Mouse (Mus musculus) liver, embryonic 15.5 days (tissue): ENCODE data around the gene Snrnp25. TPM values are rescaled to one million over a fixed set of nuclear protein-coding genes. Genes with fewer than 3 reads are reported as not detected.
"Not testable (repeated sequence)": the region's sequence is repeated elsewhere in the genome, so short reads cannot be mapped to it uniquely, and the experiment has no call there.

ENCODE experiments used
- ATAC-seq: fragments of 200-750 bp; cut with Nextera tagmentation; 2 replicates; pipeline ENCODE4 v1.8.0; 2017; ENCODE audit warnings: moderate number of reproducible peaks, mild to moderate bottlenecking, moderate library complexity; ENCODE audit not compliant: insufficient read depth
- H3K27ac ChIP-seq: fragments of 300-500 bp; sonication (generic); replicated peaks from 2 replicates; pipeline ENCODE4 v1.5.1; 2015; ENCODE audit warnings: mild to moderate bottlenecking, inconsistent platforms
- H3K27me3 ChIP-seq: fragments of 300-500 bp; sonication (generic); 2 replicates; pipeline ENCODE4 v1.6.1; 2015; ENCODE audit warnings: mild to moderate bottlenecking, inconsistent platforms
- H3K36me3 ChIP-seq: fragments of 300-500 bp; sonication (generic); replicated peaks from 2 replicates; pipeline ENCODE4 v1.6.1; 2015; ENCODE audit warnings: moderate library complexity, mild to moderate bottlenecking, inconsistent platforms
- H3K4me1 ChIP-seq: fragments of 300-500 bp; sonication (generic); replicated peaks from 2 replicates; pipeline ENCODE4 v1.6.1; 2015; ENCODE audit warnings: inconsistent platforms
- H3K4me2 ChIP-seq: fragments of 300-500 bp; sonication (generic); 2 replicates; pipeline ENCODE4 v1.6.1; 2015; ENCODE audit warnings: moderate library complexity, mild to moderate bottlenecking, inconsistent platforms
- H3K4me3 ChIP-seq: fragments of 300-500 bp; sonication (generic); replicated peaks from 2 replicates; pipeline ENCODE4 v1.5.1; 2015; ENCODE audit warnings: mild to moderate bottlenecking, inconsistent platforms
- H3K9ac ChIP-seq: fragments of 300-500 bp; sonication (generic); 2 replicates; pipeline ENCODE4 v1.6.1; 2015; ENCODE audit warnings: moderate library complexity, mild to moderate bottlenecking, inconsistent platforms
- H3K9me3 ChIP-seq: fragments of 300-500 bp; sonication (generic); replicated peaks from 2 replicates; pipeline ENCODE4 v1.6.1; 2016; ENCODE audit warnings: inconsistent platforms
- WGBS: fragments of 180-500 bp; shearing (Covaris S2); methylation state at CpG from one replicate; pipeline ENCODE4 v1.1.7; 2015; ENCODE audit warnings: mixed read lengths; ENCODE audit not compliant: insufficient replicate concordance; 5-methylcytosine and 5-hydroxymethylcytosine counted together
- polyA plus RNA-seq: library from polyadenylated mRNA; unstranded; fragments of >200 nt; fragmentation: Nextera tagmentation; extraction: Ambion mirVana; gene quantifications from 2 replicates; pipeline ENCODE4 v1.2.1, GENCODE M21; 2015

Gene Snrnp25
- polyA plus RNA-seq, 1 experiment from 2014 or later = 70.1 TPM

DNA sequence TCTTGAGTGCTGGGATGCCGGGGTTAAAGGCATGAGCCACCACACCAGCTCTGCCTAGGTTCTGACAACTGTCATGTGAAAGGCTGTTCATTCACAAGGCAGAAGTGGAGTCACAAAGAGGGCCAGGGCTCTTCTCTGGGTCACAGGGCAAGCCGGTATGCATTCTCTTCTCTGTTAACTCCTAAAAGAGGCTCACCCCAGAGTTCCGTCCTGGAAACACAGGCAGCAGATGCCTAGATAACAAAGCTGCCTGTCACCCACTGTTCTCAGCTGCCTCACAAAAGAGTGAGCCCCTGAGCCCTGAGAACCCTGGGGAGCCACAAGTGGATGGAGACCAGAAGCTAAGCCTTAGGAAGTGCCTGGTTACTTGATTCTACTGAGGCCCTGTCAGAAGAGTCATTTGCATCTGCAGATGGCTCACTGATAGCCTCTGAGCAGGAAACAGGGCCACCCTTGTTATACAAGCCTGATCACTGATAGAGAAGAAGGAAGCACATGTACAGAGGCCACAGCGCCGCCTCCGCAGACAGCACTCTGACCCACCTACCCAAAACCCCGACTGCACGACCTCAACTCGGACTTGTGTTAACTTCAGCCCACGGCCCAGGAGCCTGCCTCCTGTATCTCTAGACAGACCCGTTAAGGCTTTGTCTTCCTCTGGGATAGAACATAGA lies 9.2 kb upstream of the Snrnp25 start:
- Histone ChIP-seq H3K4me2 (no peak overlapping the region), H3K9ac (no peak overlapping the region), H3K4me1 (peaks cover 30% of the 10 kb centered on the region), H3K9me3 (no peaks in the 10 kb centered on the region), H3K36me3 (no peaks in the 10 kb centered on the region), H3K27ac (no peak overlapping the region), H3K27me3 (peaks cover 4% of the 10 kb centered on the region; the same call in 1 of the 2 replicates), H3K4me3 (no peak overlapping the region)
- 16% methylated on average over 11 of the region's 11 CpGs for WGBS
- ATAC-seq = no peak

DNA sequence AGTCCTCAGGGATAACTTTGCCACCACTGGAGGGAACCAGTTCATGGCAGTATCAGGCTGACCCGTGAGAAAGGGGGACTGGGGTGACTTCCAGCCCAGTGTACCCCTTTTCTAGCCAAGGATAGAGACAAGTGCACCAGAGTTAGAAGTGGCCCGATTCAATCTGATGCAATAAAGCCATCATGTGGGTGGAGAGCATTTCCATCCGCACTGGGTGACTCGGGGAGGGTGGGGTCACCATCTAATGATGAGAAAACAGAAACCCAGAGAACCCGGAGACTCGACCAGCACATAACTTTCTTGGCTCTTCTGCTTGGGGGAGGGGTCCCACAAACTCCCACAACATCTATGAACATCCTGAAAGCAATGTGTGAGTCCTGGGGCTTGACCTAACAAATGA lies 8.5 kb upstream of the Snrnp25 start:
- H3K4me1 ChIP-seq = peaks cover 30% of the 10 kb centered on the region
- no peak overlapping the region for H3K27ac ChIP-seq
- WGBS = 32% methylated on average over 6 of the region's 6 CpGs
- H3K4me3 ChIP-seq = no peak overlapping the region
- ATAC-seq = no peak
- no peaks in the 10 kb centered on the region for H3K9me3 ChIP-seq
- H3K27me3 ChIP-seq = peaks cover 4% of the 10 kb centered on the region; the same call in 1 of the 2 replicates
- no peak overlapping the region for H3K4me2 ChIP-seq
- no peaks in the 10 kb centered on the region for H3K36me3 ChIP-seq
- no peak overlapping the region for H3K9ac ChIP-seq

GRCm38 (mm10) chr11:32197766-32198165 lies 7.4 kb upstream of the Snrnp25 start:
- no peak overlapping the region for H3K4me3 ChIP-seq
- H3K9me3 ChIP-seq = no peaks in the 10 kb centered on the region
- ATAC-seq = no peak
- no peaks in the 10 kb centered on the region for H3K36me3 ChIP-seq
- H3K4me1 ChIP-seq = peaks cover 30% of the 10 kb centered on the region
- H3K27me3 ChIP-seq = peaks cover 6% of the 10 kb centered on the region; the same call in 1 of the 2 replicates
- H3K9ac ChIP-seq = no peak overlapping the region
- WGBS = 42% methylated on average over 3 of the region's 3 CpGs
- H3K4me2 ChIP-seq = no peak overlapping the region
- H3K27ac ChIP-seq = no peak overlapping the region

DNA sequence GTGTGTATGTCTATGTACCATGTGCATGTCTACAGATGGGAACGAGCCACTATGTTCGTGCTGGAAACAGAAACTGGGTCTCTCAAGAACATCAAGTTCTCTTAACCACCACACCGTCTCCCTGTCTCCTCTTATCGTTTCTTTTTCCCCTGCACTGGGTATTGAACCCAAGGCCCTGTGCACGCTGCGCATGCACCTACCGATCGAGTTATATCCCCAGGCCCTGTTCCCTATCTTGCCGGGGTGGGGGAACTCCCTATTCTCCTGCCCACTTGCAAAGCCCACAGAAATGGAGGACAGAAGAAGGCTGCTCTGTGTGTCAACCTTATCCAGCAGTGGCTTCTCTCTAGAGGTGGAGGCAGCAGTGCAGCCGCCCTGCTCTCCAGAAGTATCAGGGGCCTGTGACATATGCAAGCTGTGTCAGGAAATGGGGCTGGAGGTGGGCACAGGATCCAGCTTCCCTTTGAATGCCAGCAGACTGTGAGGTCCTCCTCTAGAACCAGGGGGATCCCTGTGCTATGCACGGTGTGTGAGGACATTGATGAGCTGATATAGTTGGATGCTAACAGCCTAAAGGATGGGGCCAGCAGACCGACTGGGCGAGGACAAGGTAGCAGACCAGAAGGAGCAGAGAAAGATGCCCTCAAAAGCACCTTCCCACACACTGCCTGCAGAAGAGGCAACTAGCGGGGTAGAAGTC lies 6.8 kb upstream of the Snrnp25 start:
- no peak overlapping the region for H3K27ac ChIP-seq
- H3K9me3 ChIP-seq = no peaks in the 10 kb centered on the region
- peaks cover 30% of the 10 kb centered on the region for H3K4me1 ChIP-seq
- no peak overlapping the region for H3K4me3 ChIP-seq
- WGBS = 47% methylated on average over 14 of the region's 14 CpGs
- no peak overlapping the region for H3K4me2 ChIP-seq
- H3K36me3 ChIP-seq = no peaks in the 10 kb centered on the region
- peaks cover 6% of the 10 kb centered on the region; the same call in 1 of the 2 replicates for H3K27me3 ChIP-seq
- ATAC-seq = no peak
- no peak overlapping the region for H3K9ac ChIP-seq

DNA sequence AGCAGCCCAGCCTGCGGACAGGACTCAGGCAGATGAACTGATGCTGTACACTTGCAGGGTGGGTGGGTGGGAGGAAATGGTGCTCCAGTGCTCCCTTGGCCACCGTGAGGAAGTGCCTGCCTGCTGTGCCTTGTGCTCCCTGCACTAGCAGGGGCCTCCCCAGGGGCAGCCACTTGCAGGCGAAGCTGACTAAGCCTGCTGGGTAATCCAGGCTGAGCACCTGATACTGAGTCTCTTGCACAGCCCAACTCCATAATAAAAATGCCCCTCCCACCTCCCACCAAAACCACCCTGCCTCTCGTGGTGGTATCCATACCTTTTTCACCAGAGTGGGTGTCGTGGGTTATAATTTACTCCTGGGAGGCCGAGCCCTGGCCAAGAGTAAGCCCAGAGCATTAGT lies 6.0 kb upstream of the Snrnp25 start:
- no peak overlapping the region for H3K4me2 ChIP-seq
- H3K9ac ChIP-seq = no peak overlapping the region
- no peak overlapping the region for H3K27ac ChIP-seq
- H3K36me3 ChIP-seq = no peaks in the 10 kb centered on the region
- H3K27me3 ChIP-seq = peaks cover 6% of the 10 kb centered on the region; the same call in 1 of the 2 replicates
- peaks cover 32% of the 10 kb centered on the region for H3K4me1 ChIP-seq
- 35% methylated on average over 6 of the region's 6 CpGs for WGBS
- H3K4me3 ChIP-seq = no peak overlapping the region
- no peak for ATAC-seq
- H3K9me3 ChIP-seq = no peaks in the 10 kb centered on the region

DNA sequence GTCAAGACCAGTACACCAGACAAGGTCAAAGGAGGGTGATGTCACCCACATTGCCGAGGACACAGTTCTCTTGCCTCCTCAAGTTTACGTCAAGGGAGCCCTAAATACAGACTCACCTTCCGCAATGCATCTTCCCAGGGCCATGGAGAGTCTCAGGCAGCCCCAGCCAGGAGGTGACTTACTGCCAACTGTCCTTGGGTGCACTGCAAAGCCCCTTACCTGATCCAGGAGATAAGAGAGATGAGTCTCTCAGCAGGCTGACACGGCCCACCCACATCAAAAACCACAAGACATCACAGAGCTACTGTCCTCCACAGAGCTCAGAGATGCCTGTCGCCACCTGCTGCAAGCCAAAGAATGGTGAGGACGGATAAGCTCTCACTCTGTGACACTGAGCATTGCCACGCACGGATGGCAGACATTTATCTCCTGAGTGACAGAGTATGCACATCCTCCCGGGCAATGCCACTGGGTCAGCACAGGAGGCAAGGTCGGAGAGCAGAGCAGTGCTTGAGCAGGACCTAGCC lies 5.1 kb upstream of the Snrnp25 start, which contains the start of gene Il9r:
Gene Il9r, minus strand, starts transcription at position 205 of the 527 bp plus-strand sequence.
- 18% methylated on average over 10 of the region's 10 CpGs for WGBS

DNA sequence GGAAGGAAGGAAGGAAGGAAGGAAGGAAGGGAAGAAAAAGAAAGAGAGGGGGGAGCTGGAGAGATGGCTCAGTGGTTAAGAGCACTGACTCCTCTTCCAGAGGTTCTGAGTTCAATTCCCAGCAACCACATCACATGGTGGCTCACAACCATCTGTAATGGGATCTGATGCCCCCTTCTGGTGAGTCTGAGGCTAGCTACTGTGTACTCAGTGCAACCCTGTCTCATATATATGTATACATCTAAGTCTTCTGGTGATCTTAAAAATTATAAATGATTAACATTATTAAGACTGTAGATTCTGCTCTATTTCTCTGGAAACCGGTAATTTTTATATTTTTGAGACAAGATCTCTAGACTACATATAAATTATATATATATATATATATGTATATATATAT lies 4.2 kb upstream of the Snrnp25 start:
- not testable (repeated sequence) for H3K9me3 ChIP-seq, ATAC-seq

More for the DNA sequence above, 5.1 kb upstream of the Snrnp25 start, which contains the start of gene Il9r:
- H3K4me1 ChIP-seq = peaks cover 40% of the 10 kb centered on the region
- H3K27ac ChIP-seq = no peak within 1 kb of the TSS
- H3K9me3 ChIP-seq = no peaks in the 10 kb centered on the region
- H3K4me2 ChIP-seq = no peak within 1 kb of the TSS
- H3K27me3 ChIP-seq = peaks cover 6% of the 10 kb centered on the region; the same call in 1 of the 2 replicates
- no peak within 1 kb of the TSS for H3K9ac ChIP-seq
- no peak within 1 kb of the TSS for H3K4me3 ChIP-seq
- ATAC-seq = no peak
- no peaks in the 10 kb centered on the region for H3K36me3 ChIP-seq

DNA sequence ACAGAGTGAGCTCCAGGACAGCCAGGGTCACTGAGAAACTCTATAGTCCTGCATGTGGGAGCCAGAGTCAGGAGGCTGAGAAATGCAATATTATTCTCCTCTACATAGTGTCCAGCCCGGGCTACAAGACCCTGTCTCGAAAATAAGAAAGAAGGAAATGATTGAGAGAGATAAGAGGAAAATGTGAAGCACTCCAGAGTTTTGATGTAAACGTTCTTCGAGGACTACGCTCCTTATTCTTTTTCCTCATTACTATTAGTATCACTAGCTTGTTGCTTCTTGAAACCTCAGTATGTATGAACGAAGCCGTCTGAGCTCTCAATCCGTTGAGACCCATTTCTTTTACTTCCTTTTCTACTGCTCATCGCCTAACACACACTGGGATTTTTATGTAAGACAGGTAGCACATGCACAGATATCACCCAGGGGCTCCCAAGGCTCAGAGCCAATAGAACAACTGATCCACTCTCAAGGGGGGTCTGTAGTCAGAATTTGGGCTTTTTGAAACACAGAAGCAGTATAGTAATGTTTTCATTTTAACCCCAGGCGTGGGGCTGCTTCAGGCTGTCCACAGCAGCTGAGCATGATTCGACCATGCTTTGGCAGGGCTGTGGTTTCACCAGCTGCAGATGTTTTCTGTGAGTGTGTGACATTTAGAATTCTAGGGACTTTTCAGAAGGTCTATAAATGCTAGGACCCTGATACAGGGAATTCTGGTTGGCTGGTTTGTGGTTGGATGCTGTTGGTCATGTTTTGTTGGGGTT lies 3.1 kb upstream of the Snrnp25 start:
- no peak for ATAC-seq
- H3K4me2 ChIP-seq = no peak overlapping the region
- H3K9ac ChIP-seq = no peak overlapping the region
- H3K27me3 ChIP-seq = 0 out of 2 replicates have a peak, but pooled peaks cover 2% of the 10 kb centered on the region
- no peak overlapping the region for H3K27ac ChIP-seq
- no peaks in the 10 kb centered on the region for H3K9me3 ChIP-seq
- H3K36me3 ChIP-seq = peaks cover 2% of the 10 kb centered on the region
- 33% methylated on average over 11 of the region's 11 CpGs for WGBS
- H3K4me3 ChIP-seq = no peak overlapping the region
- H3K4me1 ChIP-seq = peaks cover 47% of the 10 kb centered on the region

More for the DNA sequence above, 4.2 kb upstream of the Snrnp25 start:
- WGBS = 52% methylated on average over 1 of the region's 1 CpGs
- not testable (repeated sequence) for H3K36me3 ChIP-seq, H3K4me2 ChIP-seq, H3K27ac ChIP-seq, H3K27me3 ChIP-seq, H3K9ac ChIP-seq, H3K4me3 ChIP-seq
- peaks cover 43% of the 10 kb centered on the region for H3K4me1 ChIP-seq

- H3K4me3 ChIP-seq = no peak overlapping the region
- H3K27ac ChIP-seq = no peak overlapping the region
- no peak overlapping the region for H3K4me2 ChIP-seq
- WGBS = 73% methylated on average over 9 of the region's 9 CpGs
- no peak for ATAC-seq
- peaks cover 41% of the 10 kb centered on the region for H3K36me3 ChIP-seq
- H3K9me3 ChIP-seq = no peaks in the 10 kb centered on the region
- H3K9ac ChIP-seq = no peak overlapping the region
- H3K4me1 ChIP-seq = peaks cover 12% of the 10 kb centered on the region
- H3K27me3 ChIP-seq = no peaks in the 10 kb centered on the region
Measured at GRCm38 (mm10) chr11:32210623-32211022, 5.4 kb downstream of the Snrnp25 start.

DNA sequence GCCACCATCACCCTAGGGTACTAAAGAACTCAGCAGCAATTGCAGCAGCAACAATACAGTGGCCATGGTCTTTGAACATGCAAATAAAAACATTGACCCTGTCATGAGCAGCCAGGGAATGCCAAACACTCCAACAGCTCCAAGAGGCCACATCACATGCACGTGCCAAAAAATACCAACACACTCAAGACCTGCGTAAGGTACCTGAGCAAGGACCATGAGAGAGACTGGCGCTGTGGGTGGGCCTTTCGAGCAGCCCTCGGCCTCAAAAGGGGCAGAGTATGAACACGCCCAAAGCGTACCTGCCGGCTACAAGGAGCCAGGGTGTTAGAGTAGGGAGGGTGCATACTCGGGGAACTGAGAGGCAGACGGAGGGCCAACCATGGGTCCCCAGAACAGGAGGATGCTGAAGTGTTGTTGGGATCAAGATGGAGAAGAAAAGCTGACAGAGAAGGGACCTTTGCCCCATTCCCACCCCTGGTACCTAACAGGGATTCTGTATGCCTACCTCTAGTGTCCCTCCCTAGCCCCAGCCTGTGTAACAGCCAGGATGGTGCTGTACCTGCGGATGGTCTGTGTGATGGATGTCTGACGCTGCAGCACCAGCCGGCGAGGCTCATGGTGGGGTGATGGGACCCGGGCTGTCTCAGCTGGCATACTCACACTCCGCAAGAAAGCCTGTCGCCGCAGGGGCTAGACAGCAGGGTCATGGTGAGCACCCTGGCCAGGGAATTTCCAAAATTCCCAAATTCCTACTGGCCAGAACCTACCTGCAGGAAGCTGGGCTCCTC lies 10.4 kb downstream of the Snrnp25 start:
- peaks cover 13% of the 10 kb centered on the region for H3K4me1 ChIP-seq
- WGBS = 81% methylated on average over 18 of the region's 18 CpGs
- H3K4me3 ChIP-seq = no peak overlapping the region
- H3K36me3 ChIP-seq = peaks cover 4% of the 10 kb centered on the region
- no peaks in the 10 kb centered on the region for H3K9me3 ChIP-seq
- ATAC-seq = no peak
- peaks cover 31% of the 10 kb centered on the region for H3K27me3 ChIP-seq
- no peak overlapping the region for H3K4me2 ChIP-seq
- no peak overlapping the region for H3K27ac ChIP-seq
- no peak overlapping the region for H3K9ac ChIP-seq
